Mouse (Mus musculus): Measurements from ENCODE around the gene Cpsf3. TPM values are rescaled to one million over a fixed set of nuclear protein-coding genes. Genes with fewer than 3 reads are reported as not detected.

The Cpsf3 gene
- polyA plus RNA-seq (2015; fragmentation: Nextera tagmentation; extraction: Ambion mirVana) = 94.2 and 105 TPM in 2 replicates

GRCm38 (mm10) chr12:21284761-21285441, at the start of gene Cpsf3:
TSS of gene Cpsf3 (plus strand) at chr12:21285391.
- Histone ChIP-seq H3K9ac (ENCODE audit: low read depth, low read length) (peak within 1 kb of the TSS; percentile 93), H3K4me3 (ENCODE audit: low read length) (peak within 1 kb of the TSS; percentile 93), H3K27me3 (replicated peaks; ENCODE audit: control insufficient read depth, insufficient read depth, low read length) (no peaks in the 10 kb centered on the region), H3K9me3 (ENCODE audit: control insufficient read depth, low read length) (no peaks in the 10 kb centered on the region), H3K4me2 (ENCODE audit: low read depth, low read length) (peak within 1 kb of the TSS; percentile 69), H3K27ac (ENCODE audit: low read length) (peak within 1 kb of the TSS; percentile 92), H3K36me3 (ENCODE audit: control insufficient read depth, insufficient read depth, low read length) (no peaks in the 10 kb centered on the region), H3K4me1 (ENCODE audit: control insufficient read depth, insufficient read depth, low read length) (peaks cover 7% of the 10 kb centered on the region)
- 54% methylated on average over 11 of the region's 11 CpGs for WGBS
- ATAC-seq = no peak

- Histone ChIP-seq H3K4me1 (ENCODE audit: control insufficient read depth, insufficient read depth, low read length) (no peaks in the 10 kb centered on the region), H3K4me2 (ENCODE audit: low read depth, low read length) (no peak overlapping the region), H3K36me3 (ENCODE audit: control insufficient read depth, insufficient read depth, low read length) (no peaks in the 10 kb centered on the region), H3K4me3 (ENCODE audit: low read length) (no peak overlapping the region), H3K27ac (ENCODE audit: low read length) (no peak overlapping the region), H3K9me3 (ENCODE audit: control insufficient read depth, low read length) (no peaks in the 10 kb centered on the region), H3K27me3 (replicated peaks; ENCODE audit: control insufficient read depth, insufficient read depth, low read length) (no peaks in the 10 kb centered on the region), H3K9ac (ENCODE audit: low read depth, low read length) (no peak overlapping the region)
- no peak for ATAC-seq
- WGBS = 78% methylated on average over 3 of the region's 3 CpGs
These were observed 43.2 kb upstream of the Cpsf3 start for GRCm38 (mm10) chr12:21241965-21242364.

DNA sequence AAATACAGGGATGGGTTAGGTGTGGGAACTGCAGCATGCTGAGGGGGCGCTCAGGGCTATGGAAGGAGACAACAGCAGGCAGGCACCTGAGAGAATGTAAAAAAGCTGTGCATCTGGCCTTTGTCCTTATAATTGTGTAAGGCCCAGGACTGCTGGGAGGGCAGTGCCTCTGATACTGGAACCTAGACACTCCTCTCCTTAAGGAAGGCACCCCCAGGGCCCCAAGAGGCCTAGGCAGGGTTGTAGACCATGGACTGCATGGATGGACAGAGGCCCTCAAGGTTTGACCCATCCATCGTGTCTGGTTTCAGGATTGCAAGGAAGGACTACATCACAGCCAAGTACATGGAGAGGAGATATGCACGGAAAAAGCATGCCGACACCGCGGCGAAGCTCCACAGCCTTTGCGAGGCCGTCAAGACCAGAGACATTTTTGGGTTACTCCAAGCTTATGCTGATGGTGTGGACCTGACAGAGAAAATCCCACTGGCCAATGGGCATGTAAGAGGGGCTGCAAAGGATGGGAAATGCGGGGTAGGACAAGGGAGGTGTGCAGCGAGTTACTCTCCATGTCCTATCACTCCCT, 40.7 kb upstream of the Cpsf3 start:
- H3K4me2 ChIP-seq (ENCODE audit: low read depth, low read length) = no peak overlapping the region
- ATAC-seq = peak; percentile 77
- peaks cover 4% of the 10 kb centered on the region for H3K4me1 ChIP-seq (ENCODE audit: control insufficient read depth, insufficient read depth, low read length)
- no peaks in the 10 kb centered on the region for H3K9me3 ChIP-seq (ENCODE audit: control insufficient read depth, low read length)
- H3K27ac ChIP-seq (ENCODE audit: low read length) = no peak overlapping the region
- no peak overlapping the region for H3K4me3 ChIP-seq (ENCODE audit: low read length)
- 95% methylated on average over 11 of the region's 11 CpGs for WGBS
- H3K27me3 ChIP-seq (replicated peaks; ENCODE audit: control insufficient read depth, insufficient read depth, low read length) = no peaks in the 10 kb centered on the region
- 0 out of 2 replicates have a peak, but pooled peaks cover 5% of the 10 kb centered on the region for H3K36me3 ChIP-seq (ENCODE audit: control insufficient read depth, insufficient read depth, low read length)
- no peak overlapping the region; the same call in 1 of the 2 replicates for H3K9ac ChIP-seq (ENCODE audit: low read depth, low read length)

GRCm38 (mm10) chr12:21247711-21248392, 37.3 kb upstream of the Cpsf3 start:
- Histone ChIP-seq H3K4me3 (ENCODE audit: low read length) (no peak overlapping the region), H3K9me3 (ENCODE audit: control insufficient read depth, low read length) (no peaks in the 10 kb centered on the region), H3K4me1 (ENCODE audit: control insufficient read depth, insufficient read depth, low read length) (peaks cover 4% of the 10 kb centered on the region), H3K36me3 (ENCODE audit: control insufficient read depth, insufficient read depth, low read length) (peaks cover 5% of the 10 kb centered on the region; the same call in 1 of the 2 replicates), H3K27me3 (replicated peaks; ENCODE audit: control insufficient read depth, insufficient read depth, low read length) (no peaks in the 10 kb centered on the region), H3K9ac (ENCODE audit: low read depth, low read length) (no peak overlapping the region), H3K4me2 (ENCODE audit: low read depth, low read length) (no peak overlapping the region), H3K27ac (ENCODE audit: low read length) (no peak overlapping the region)
- peak; percentile 76 for ATAC-seq
- 53% methylated on average over 7 of the region's 7 CpGs for WGBS

DNA sequence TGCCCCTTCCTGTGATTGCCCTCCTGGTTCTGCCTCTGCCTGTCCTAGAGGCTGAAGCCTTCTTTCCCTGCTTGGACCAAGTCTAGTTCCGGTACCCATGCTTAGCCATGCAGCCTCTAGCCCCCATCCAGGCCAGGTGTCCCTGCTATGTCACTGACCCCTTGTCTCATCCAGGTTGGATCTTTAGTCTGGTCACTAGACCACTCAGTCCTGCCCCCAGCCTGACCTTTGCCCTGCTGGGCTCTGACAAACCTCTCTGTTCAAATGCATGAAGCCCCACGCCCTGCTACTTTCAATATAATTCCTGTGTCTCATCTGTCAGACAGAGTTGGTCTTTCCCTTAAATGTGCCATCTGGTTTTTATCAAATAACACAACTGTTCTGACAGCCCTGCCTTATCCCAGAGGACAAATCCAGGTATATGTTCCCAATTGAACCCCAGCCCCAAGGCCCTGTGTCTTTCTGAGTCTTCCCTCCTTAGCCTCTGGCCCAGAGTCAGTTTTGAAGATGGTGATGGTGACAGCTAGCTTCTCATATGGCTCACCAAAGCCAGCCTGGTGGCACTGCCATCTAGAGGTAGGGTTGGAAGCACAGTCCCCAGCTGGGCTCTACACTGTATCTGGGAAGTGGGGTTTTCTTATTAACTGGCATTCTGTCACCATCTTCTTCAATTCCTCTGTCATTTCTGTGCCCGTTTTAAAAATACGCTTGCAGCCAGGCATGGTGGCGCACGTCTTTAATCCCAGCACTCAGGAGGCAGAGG, 24.5 kb upstream of the Cpsf3 start:
- Histone ChIP-seq H3K27ac (ENCODE audit: low read length) (no peak overlapping the region), H3K36me3 (ENCODE audit: control insufficient read depth, insufficient read depth, low read length) (peaks cover 8% of the 10 kb centered on the region), H3K4me2 (ENCODE audit: low read depth, low read length) (no peak overlapping the region), H3K4me3 (ENCODE audit: low read length) (no peak overlapping the region), H3K9ac (ENCODE audit: low read depth, low read length) (no peak overlapping the region), H3K27me3 (replicated peaks; ENCODE audit: control insufficient read depth, insufficient read depth, low read length) (no peaks in the 10 kb centered on the region), H3K9me3 (ENCODE audit: control insufficient read depth, low read length) (no peaks in the 10 kb centered on the region), H3K4me1 (ENCODE audit: control insufficient read depth, insufficient read depth, low read length) (peaks cover 7% of the 10 kb centered on the region; the same call in 1 of the 2 replicates)
- 96% methylated on average over 6 of the region's 6 CpGs for WGBS
- ATAC-seq = no peak

DNA sequence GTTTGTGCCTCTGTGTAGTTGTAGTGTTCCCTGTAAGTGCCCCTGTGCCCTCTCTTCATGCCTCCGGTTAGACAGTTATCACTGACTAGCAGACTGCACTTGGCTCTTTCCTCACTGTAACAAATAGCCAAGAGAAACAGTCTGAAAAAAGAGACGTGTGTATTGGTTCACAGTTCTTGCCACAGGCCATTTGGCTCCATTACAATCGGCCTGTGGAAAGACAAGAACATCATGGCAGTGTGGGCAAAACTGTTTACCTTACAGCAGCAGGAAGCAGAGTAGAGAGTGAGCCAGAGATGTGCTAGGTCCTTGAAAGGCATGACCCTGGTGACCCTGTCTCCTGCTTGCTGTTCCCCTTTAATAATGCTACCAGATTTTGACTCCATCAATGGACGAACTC, 23.7 kb upstream of the Cpsf3 start:
- no peak for ATAC-seq
- H3K9me3 ChIP-seq (ENCODE audit: control insufficient read depth, low read length) = no peaks in the 10 kb centered on the region
- WGBS = 73% methylated on average over 4 of the region's 4 CpGs
- no peak overlapping the region for H3K9ac ChIP-seq (ENCODE audit: low read depth, low read length)
- no peak overlapping the region for H3K4me2 ChIP-seq (ENCODE audit: low read depth, low read length)
- no peak overlapping the region for H3K4me3 ChIP-seq (ENCODE audit: low read length)
- H3K4me1 ChIP-seq (ENCODE audit: control insufficient read depth, insufficient read depth, low read length) = peaks cover 7% of the 10 kb centered on the region; the same call in 1 of the 2 replicates
- H3K27me3 ChIP-seq (replicated peaks; ENCODE audit: control insufficient read depth, insufficient read depth, low read length) = no peaks in the 10 kb centered on the region
- no peak overlapping the region for H3K27ac ChIP-seq (ENCODE audit: low read length)
- H3K36me3 ChIP-seq (ENCODE audit: control insufficient read depth, insufficient read depth, low read length) = peaks cover 8% of the 10 kb centered on the region

GRCm38 (mm10) chr12:21263256-21263655, 21.9 kb upstream of the Cpsf3 start:
- Histone ChIP-seq H3K9me3 (ENCODE audit: control insufficient read depth, low read length) (no peaks in the 10 kb centered on the region), H3K36me3 (ENCODE audit: control insufficient read depth, insufficient read depth, low read length) (peaks cover 8% of the 10 kb centered on the region), H3K4me1 (ENCODE audit: control insufficient read depth, insufficient read depth, low read length) (peaks cover 7% of the 10 kb centered on the region; the same call in 1 of the 2 replicates), H3K27ac (ENCODE audit: low read length) (no peak overlapping the region), H3K9ac (ENCODE audit: low read depth, low read length) (no peak overlapping the region), H3K27me3 (replicated peaks; ENCODE audit: control insufficient read depth, insufficient read depth, low read length) (no peaks in the 10 kb centered on the region), H3K4me2 (ENCODE audit: low read depth, low read length) (no peak overlapping the region), H3K4me3 (ENCODE audit: low read length) (no peak overlapping the region)
- ATAC-seq = no peak
- 94% methylated on average over 5 of the region's 5 CpGs for WGBS

DNA sequence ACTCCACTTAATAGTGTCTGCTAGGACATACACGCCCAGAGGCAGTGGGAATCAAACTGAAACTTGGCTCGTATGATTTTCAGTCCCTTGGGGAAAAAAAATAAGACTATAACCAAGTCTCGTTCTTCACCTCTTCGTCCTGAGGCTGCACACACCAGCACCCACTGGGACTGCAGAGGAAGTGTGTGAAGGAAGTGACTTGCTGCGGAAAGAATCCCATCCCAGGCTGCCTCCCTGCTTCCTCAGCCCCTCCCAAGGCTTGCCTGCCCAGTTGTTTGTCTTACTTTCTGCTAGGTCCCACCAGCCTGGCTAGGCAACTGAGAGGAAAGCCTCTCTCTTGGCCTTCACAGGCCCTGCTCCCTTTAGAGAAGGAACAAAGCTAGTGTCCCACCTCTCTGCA, 20.9 kb upstream of the Cpsf3 start:
- 54% methylated on average over 5 of the region's 5 CpGs for WGBS
- no peak overlapping the region for H3K9ac ChIP-seq (ENCODE audit: low read depth, low read length)
- H3K4me1 ChIP-seq (ENCODE audit: control insufficient read depth, insufficient read depth, low read length) = peaks cover 7% of the 10 kb centered on the region; the same call in 1 of the 2 replicates
- H3K27ac ChIP-seq (ENCODE audit: low read length) = 0 out of 2 replicates have a peak overlapping the region, but pooled peaks have one; percentile 10
- no peaks in the 10 kb centered on the region for H3K9me3 ChIP-seq (ENCODE audit: control insufficient read depth, low read length)
- no peaks in the 10 kb centered on the region for H3K27me3 ChIP-seq (replicated peaks; ENCODE audit: control insufficient read depth, insufficient read depth, low read length)
- no peak overlapping the region for H3K4me3 ChIP-seq (ENCODE audit: low read length)
- H3K36me3 ChIP-seq (ENCODE audit: control insufficient read depth, insufficient read depth, low read length) = peaks cover 5% of the 10 kb centered on the region
- no peak overlapping the region for H3K4me2 ChIP-seq (ENCODE audit: low read depth, low read length)
- ATAC-seq = peak; percentile 27; the same call in 1 of the 2 replicates

GRCm38 (mm10) chr12:21264970-21265369, 20.2 kb upstream of the Cpsf3 start:
- Histone ChIP-seq H3K27me3 (replicated peaks; ENCODE audit: control insufficient read depth, insufficient read depth, low read length) (no peaks in the 10 kb centered on the region), H3K4me3 (ENCODE audit: low read length) (no peak overlapping the region), H3K9ac (ENCODE audit: low read depth, low read length) (no peak overlapping the region), H3K4me1 (ENCODE audit: control insufficient read depth, insufficient read depth, low read length) (peaks cover 7% of the 10 kb centered on the region; the same call in 1 of the 2 replicates), H3K27ac (ENCODE audit: low read length) (0 out of 2 replicates have a peak overlapping the region, but pooled peaks have one; percentile 10), H3K4me2 (ENCODE audit: low read depth, low read length) (no peak overlapping the region), H3K9me3 (ENCODE audit: control insufficient read depth, low read length) (no peaks in the 10 kb centered on the region), H3K36me3 (ENCODE audit: control insufficient read depth, insufficient read depth, low read length) (peaks cover 2% of the 10 kb centered on the region)
- WGBS = 62% methylated on average over 3 of the region's 3 CpGs
- no peak for ATAC-seq
